Mouse (Mus musculus): ENCODE measurements around the gene Hecw2.
A peak's percentile ranks its signal among the peaks of the same experiment; 100 is the strongest.

The Hecw2 gene

DNA sequence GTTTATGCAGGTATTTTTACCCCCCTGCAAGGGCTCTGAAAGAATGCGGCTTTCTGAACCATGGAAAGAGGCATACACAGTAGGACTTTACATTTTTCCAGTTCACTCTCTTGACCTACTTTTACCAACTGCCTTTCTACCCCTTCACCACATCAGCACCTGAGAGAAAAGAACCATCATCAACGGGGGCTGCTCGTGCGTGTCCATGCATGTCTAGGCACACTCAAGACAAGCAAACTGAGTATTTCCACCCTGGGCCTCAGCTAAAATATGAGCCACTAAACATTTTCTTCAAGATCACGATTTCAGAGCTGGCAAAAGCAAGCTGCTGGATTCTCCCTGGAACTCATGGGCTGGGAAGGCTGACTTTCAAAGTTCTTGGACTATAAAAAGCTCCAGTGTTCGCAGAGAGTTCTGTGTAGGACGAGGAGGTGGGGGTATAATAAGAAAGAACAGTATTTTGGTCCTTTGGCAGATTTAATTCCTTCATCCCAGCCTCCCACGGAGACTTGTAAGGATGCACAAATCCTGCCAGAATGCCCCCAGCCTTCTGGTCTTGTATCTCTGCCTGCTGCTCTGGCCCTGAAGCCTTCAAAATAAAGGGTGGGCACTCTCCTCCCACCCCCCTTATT is 76.5 kb downstream of the Hecw2 start:
- no peak for DNase-seq (ENCODE audit: low spot score in 2 of 2)

DNA sequence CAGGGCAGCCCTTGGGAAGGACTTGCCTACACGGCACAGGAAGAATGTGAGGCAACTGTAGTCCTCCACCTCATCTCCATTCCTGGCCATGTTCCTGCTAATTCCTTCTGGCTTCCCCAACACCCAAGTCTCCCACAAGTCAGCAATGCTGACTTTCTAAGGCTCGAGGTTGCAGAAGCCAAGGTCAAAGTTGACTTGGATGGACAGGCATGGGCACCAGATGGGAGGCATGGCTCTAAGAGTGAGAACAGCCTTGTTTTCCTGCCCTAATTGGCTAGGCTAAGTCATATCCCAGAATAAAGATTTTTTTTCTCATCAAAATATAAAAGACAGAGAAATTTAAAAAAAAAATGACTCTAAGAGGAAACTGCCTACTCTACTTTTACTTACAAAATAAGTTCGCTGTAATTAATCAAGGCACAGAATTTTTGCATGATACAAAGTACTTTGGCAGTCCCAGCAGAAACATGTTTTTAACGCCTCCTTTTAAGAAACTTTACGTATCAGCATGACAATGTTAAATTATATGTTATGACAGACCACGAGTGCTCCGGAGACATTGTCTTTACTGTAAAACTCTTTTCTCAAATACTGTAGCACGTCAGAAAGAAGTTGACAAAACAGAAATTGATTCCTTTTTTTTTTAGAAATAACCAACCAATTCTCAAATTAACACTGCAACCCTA is 83.9 kb downstream of the Hecw2 start:
- DNase-seq (ENCODE audit: low spot score in 2 of 2): no peak

DNA sequence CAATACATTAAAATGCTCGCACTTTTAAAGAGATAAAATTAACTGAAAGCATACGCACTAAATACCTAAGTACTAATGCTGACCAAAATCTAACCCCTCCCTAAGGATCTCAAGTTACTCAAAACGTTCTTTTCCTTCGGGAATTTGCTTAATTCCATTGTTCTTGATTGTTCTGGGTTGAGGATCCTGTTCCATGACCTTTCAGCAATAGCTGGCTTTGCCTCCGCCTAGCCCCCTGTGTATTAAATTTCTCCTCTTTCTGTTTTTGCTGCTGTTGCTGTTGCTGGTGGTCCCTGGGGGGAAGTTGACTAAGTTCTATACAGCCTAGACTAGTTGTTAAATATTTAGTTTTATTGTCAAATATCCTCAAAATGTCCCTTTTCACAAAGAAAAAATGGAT is 85.7 kb downstream of the Hecw2 start:
- DNase-seq (ENCODE audit: low spot score in 2 of 2): no peak

DNA sequence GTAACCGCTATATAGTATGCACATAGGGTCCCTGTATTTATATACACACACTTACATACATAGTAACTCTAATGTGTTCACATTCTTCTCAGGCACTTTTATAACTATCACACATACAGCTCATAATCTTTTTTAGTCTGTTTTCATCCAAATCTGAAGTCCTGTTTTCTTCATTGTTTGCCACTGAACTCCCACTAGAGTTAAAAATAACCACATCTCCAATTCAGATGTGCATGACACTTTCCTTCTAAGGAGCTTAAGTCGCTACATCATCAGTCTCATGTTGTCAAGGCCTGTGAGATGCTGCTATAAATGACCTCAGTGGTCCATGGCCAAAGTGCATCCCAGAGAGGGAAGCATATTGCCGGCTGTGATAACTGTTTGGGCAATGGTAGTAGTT is 88.2 kb downstream of the Hecw2 start:
- DNase-seq (ENCODE audit: low spot score in 2 of 2): no peak

DNA sequence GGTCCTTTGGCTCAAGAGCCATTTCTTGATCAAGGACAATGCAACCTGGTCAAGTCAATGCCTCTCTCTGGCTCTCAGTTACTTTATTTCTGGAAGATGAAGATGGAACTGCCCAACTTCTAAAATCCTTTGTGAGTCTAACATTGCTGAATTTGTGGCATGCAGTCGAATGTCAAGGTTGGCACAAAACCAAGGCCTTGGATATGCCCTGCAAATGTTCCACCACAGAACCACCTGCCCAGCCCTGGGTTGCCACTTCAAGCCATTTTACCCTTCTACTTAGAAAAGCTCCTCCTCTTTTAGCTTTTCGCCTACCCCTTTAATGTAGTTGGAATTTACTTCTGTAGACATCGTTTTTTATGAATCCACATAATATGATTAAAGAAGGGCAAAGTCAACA is 115.3 kb downstream of the Hecw2 start:
- no peak for DNase-seq (ENCODE audit: low spot score in 2 of 2)

DNA sequence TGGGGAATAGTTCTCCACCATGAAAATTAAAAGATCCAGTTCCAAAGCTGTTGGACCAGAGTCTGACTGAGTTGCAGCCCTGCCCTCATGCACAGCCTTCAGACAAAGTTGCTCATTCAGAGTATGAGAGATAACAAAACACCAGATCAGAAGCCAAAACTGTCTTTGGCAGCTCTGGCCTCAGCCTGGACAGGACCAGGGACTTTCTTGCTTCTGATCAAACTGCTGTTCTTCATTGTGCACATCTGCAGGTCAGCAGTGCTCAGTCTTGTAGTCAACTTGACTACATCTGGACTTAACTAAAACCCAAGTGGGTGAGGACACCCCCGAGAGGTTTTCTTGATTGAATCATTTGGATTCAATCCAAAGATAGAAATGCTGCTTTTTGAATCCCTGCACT is 120.5 kb downstream of the Hecw2 start:
- DNase-seq (ENCODE audit: low spot score in 2 of 2): no peak

DNA sequence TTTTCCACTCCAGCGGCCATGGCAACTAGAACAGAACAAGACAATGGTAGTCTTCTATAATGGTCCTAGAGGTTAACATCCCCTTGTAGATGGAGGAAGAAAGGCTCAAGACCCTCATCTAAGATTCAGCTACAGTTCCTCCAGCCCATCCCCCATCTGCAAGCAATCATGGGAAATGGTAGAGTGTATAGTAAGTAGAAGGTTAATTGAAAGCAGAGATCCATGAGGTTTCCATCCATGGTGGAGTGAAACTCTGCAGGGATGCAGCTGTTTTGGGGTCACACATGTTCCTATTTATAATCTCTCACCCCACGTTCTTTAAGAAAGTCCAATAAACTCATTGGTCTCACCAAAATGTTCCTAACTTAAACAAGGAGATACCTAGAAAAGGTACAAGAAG is 124.8 kb downstream of the Hecw2 start:
- no peak for DNase-seq (ENCODE audit: low spot score in 2 of 2)

DNA sequence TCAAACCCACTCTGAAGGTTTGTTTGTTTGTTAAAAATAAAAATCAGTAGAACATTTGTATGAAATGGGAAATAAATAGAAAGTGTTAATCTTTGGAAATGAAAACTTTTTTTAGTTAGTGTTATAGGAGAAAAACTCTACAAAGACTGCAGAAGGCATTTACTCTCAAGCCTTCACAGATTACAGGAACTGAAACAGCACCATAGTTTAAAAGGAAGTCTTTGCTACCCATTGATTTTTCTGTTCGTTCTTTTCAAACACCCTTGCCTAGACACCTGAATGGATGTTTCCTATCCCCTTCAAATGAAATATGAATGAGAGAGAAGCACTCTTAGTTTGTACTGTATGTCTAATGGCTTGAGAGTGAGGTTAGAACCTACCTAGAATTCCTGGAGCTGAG is 126.7 kb downstream of the Hecw2 start:
- DNase-seq (ENCODE audit: low spot score in 2 of 2): no peak

DNA sequence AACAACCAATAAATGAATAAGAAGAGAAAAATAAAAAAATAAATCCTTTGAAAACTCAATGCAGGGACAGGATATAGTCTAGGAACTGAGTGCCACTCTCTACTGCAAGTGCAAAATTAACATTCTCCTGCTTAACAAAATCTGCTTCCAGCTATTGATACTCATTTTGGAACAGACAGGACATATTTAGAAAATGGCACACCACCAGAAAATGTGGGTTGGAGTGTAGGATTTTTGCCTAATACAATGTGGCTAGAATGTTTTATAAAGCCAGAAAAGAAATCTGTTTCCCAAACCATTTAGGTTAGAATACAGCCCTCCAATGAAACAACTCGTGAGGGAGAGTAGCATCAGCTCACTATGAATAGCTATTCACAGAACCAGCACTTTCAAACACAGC is 129.5 kb downstream of the Hecw2 start:
- DNase-seq (ENCODE audit: low spot score in 2 of 2): no peak

DNA sequence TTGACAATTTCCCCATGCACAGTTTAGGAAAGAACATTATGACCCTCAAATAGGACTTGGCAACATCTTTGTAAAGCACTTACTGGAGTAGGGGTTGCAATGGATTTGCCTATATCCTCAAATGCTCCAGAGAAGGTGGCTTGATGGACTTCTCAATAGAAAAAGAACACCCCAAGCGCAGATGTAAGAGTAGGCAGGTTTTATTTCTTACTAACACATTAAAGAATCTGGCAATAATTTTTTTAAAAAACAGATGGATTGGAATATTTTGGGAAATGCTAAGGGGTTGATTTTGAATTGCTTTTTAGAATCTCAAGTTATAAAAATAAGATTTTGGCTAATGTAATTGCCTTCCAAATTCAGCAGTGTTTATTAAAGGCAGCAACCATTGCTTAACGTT is 133.9 kb downstream of the Hecw2 start:
- no peak for DNase-seq (ENCODE audit: low spot score in 2 of 2)

DNA sequence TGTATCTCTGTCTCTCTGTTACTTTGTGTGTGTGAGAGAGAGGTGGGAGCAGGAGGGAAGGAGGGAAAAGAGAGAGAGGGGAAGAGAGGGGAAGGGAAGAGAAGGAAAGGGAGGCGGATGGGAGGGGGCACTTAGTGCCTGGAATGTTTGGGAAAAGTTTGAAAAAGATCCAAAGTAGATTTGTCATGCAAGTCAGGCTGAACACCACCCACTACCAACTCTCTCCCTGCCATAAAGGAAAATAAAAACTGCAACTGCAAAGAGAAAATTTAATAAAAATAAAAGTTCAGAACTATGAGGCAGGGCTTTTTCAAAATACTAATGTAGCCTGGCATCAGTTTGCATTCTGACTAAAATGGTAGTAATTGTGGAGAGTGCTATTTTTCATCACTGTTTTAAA is 135.2 kb downstream of the Hecw2 start:
- DNase-seq (ENCODE audit: low spot score in 2 of 2): no peak

DNA sequence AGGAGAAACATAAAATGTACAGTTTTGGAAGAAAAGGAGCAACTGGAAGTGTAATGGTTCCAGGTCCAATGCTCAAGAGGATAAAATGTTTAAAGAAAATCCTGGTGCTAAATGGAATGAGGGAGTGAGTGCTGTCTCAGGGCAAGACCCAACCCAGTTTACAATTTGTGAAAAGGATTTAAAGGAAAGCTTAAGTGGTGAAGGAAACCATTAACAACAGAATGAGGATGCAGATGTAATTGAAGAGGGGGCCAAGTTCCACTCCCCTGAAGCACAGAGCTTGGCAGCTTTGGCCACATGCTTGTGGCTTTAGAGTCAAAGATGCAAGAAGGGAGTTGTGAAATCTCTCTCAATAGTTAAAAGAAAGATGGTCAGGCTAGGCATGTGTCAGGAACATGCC is 142.2 kb downstream of the Hecw2 start:
- DNase-seq (ENCODE audit: low spot score in 2 of 2): no peak

DNA sequence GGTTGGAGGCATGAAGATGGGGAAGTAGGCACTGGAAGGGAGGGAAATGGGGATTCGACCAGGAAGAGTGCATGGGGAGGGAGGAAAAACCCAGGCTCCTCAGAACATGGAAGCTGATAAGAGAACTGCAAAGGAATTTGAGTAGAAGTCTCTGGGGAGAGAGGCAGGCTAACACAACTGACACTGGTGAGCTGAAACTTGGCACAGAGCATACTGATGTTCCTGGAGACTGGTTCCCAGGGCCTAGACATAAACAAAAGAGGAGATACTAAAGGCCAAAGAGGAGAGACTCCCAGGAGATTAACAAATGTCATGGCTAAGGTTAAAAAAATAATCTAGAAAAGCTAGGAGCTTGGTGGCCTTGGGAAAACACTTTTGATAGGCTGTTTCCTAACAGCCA is 148.0 kb downstream of the Hecw2 start:
- no peak for DNase-seq (ENCODE audit: low spot score in 2 of 2)

DNA sequence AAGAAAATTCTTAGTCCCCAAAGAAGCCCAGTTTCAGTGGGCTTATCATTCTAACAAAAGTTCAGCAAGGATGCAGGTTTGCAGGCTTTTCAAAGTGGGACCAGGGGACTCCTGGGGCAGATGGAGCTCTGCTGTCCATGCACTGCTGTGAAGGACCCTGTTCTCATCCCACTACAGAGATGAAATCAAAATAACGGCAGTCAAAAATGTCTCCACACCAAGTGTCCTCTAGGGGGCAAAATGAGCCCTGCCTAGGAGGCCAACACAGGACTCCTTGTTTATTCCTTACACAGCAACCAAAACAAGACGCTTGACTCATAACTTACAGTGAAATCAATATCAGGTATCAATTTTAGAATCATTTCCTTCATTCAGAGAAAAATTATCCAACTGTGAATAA is 155.9 kb downstream of the Hecw2 start:
- DNase-seq (ENCODE audit: low spot score in 2 of 2): peak in 1 of 2 experiments; percentile 7

DNA sequence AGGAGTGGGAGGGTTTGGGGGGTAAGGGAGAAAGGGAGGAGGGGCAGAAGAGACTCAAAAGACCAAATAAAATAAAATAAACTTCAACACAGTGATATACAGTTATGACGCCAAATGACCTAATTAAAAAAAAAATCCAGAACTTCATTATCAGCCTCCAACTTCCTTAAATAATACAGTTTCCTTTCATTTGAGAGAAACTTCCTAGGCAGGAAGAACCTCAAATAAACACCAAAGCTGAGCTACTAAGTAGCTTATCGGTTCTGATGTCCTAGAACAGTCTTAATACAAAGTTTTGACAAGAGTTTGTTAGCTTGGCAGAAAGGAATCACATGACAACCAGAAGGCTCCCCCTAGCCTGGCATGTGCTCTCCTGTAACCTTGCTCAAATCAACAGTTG is 177.3 kb downstream of the Hecw2 start:
- DNase-seq (ENCODE audit: low spot score in 2 of 2): no peak

DNA sequence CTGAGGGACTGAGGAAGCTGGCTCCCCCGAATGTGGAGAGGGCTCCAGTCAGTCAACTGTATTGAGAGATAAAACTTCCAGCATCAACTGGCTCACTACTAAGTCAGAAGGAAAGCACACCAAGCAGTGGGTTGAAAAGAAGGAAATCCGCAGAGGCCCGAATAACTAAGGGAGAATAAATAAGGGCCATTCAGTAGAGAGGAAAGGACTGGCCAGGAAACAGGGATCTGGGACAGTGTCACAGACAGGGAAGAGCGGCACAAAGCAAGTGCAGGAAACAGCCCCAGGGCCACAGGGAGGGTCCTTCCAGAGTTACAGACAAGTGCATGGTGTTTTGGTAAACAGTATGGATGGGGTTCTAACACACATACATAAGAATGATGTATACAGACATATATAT is 179.2 kb downstream of the Hecw2 start:
- no peak for DNase-seq (ENCODE audit: low spot score in 2 of 2)

DNA sequence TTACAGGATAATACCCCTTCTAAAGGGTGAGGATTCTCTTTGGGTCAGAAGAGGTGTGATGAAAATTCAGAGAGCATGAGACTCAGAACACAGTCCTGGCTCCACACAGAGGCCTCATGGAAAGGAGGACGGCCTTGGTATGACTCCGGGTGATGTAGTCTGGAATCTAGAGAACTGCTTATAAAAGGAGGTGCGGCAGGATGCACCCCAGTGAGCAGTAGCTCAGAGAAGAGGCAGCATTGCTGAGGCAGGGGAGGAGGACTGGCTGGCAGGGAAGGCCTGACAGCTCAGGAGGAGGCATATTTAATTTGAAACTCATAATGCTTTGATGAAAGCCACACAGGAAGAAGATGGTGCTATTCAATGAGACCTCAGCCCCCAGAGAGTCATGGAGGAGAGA is 182.6 kb downstream of the Hecw2 start:
- no peak for DNase-seq (ENCODE audit: low spot score in 2 of 2)

DNA sequence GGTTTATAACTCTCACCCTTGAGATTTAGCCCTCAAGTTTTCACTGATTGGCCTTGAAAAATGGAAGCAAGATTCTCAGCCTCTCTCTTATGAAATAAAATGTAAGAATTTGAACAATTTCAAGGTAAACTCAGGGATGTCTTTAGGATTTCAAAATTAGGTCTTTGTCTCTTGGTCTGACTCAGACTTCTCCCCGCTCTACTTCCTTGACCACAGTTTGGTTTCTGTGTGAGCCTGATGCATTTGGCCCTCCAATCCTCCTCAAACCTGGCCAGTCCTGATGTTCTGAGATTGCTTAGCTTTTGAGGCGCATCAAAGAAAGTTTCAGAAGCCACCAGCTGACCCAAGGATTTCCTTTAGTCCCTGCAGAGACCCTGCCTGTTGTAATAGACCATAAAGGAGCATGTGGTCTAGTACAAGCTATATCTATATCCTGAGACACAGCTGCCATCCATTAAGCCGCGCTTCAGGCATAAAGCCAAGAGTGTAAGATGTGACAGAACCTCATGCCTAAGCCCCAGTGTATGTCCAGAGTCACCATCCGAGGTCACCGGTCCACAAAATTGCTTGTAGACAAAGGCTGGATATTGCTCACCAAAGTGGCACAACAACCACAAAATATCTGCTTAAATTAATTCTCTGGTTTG is 185.4 kb downstream of the Hecw2 start:
- no peak for DNase-seq (ENCODE audit: low spot score in 2 of 2)

DNA sequence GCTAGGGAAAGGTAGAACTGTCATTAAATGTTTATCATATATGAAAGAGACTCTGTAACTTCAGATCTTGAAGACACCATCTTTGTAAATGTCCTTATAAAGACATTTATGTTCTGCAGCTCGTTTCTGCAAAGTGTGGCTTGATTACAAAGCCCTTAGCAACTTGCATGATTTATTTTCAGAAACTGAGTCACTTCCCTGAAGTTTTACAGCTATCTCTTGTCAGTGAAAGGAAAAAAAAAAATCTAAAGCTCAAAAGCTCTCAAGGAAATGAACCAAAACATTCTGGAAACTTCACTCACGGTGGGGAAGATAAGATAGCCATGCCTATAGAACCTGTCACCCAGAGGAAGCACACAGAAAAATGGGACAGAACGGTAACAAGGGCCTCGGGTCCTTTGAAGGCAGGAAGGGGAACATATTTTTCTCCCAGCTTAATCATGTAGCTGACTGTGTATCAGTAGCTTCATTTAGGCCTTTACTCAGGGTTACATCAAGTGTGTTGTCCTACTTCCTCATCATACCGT is 189.0 kb downstream of the Hecw2 start:
- no peak for DNase-seq (ENCODE audit: low spot score in 2 of 2)

DNA sequence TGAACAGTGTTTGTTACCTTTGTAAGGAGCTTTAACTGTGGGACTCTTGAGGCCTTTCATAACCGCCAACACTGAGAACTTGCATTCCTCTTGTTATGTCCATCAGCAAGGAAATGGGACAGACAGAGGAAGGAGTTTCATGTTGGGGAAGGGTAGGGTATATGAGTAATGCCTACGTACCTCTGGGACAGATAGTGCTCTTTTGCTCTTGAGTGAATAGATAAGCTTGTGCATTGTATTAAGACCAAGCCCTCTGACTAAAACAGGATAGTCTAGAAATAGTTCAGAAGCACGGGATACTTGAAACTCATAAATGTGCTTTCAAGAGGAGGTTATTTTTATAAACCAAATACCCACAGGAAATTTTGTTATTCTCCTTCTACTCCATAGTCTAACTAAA is 191.7 kb downstream of the Hecw2 start:
- no peak for DNase-seq (ENCODE audit: low spot score in 2 of 2)

DNA sequence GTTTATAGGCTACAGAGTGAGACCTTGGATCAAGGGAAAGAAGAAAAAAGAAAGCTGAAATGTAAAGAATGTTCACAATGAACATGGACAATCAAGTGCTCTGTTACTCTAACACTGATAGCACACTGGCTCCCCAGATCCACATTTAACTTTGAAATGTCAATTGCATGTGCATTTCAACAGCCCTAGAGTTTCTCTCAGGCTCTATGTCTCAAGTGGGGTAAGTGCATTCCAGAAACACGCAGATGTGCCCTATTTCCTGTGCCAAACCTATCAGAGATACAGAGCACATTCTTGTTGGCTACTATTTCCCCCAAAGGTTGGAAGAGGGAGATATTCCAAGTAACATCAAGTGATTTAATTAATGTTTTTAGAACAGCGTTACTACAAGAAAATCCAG is 192.9 kb downstream of the Hecw2 start:
- no peak for DNase-seq (ENCODE audit: low spot score in 2 of 2)

DNA sequence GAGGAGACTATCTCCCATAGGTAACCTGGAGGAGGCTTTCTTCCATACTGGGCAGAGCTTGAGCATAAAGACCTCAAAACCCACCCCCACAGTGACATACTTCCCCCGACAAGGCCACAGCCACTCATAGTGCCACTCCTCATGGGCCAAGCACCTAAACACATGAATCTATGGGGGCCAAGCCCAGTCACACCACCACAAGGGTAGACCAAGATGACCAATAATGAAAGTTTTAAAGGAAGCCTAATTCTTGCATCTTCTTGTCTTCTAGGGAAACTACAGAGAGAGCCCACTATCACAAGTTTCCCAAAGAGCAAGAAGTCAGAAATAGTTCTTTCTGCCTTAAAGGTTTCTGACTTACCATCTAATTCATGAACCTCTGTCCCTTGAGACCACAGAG is 197.7 kb downstream of the Hecw2 start:
- DNase-seq (ENCODE audit: low spot score in 2 of 2): no peak

DNA sequence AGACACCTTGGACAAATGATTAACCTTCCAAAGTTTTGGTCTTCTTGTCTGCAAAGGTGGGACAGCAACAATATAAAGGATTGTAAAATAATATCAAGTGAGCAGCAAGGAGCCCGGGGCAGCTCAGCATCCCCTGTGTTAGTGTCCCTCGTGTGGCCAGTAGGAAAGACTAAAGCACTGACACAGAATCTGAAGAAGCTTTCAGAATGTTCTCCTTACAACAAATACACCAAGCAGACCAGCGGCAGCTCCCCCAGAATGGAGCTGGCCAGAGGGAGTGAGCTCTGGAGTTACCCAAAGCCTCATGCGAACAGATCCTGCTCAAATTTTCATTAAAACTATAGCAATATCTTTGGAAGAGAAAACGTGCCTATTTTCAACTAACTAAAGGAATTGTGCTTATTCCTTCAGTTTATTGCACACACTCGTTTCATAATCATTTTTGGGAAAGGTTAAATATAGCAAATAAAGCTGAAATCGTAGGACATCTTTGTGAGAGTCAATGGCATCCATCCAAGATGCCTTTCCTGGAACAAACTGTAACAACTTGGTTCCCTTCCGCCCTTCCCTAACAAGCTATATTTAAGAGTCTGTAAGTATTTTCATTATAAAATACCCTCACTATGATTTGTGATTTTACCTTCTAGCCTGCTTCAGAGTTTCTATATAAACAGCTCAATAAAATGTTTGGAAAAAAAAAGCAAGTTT is 208.6 kb downstream of the Hecw2 start:
- DNase-seq (ENCODE audit: low spot score in 2 of 2): no peak

Data from cerebellum, postnatal 4 days (tissue).